Mouse (Mus musculus) olfactory bulb, adult 2 months (tissue): ENCODE data around the gene Cd68.

Experiments
- CTCF ChIP-seq: fragments of 200-500 bp; IDR thresholded peaks from 2 replicates; pipeline ENCODE4 v1.5.1; 2012; ENCODE audit warnings: low read depth, mild to moderate bottlenecking, low read length, moderate library complexity; ENCODE audit not compliant: insufficient read depth
- POLR2A ChIP-seq: fragments of 200-500 bp; IDR thresholded peaks from 2 replicates; pipeline ENCODE4 v1.6.1; 2012; ENCODE audit warnings: mild to moderate bottlenecking, low read depth, low read length, moderate library complexity; ENCODE audit not compliant: insufficient read depth

DNA sequence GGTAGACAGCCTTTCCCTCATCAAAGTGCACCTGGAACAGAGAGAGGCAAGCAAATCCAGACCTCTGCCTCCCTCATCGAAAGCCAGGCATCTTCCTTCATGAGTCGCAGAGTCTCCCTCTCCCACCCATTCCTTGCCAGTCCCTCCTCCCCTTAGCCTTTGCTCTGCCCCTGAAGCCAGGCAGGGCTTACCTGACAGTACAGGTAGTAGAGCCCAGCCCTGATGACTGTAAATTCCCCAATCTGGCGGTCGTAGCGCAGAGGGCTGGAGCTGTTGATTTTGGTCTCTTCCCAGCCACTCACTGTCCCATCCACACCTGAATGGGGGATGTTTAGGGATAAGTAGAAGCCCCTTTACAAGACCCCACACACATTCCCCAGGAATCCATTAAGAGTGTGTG is 21.1 kb upstream of the Cd68 start:
- no peak for TF ChIP-seq CTCF
- TF ChIP-seq POLR2A, result no peak
